Mouse (Mus musculus) forebrain, postnatal 0 days (tissue): ENCODE results near the gene Pmfbp1. TPM values are rescaled to one million over a fixed set of nuclear protein-coding genes. Genes with fewer than 3 reads are reported as not detected.

Experiments used
- ATAC-seq: fragments of 200-750 bp; cut with Nextera tagmentation; 2 replicates; pipeline ENCODE4 v1.8.0; 2017; ENCODE audit warnings: mild to moderate bottlenecking, moderate library complexity
- DNase-seq: peaks from one replicate; pipeline ENCODE4 v3.0.0-alpha.2; 2015
- H3K27ac ChIP-seq: fragments of 300-500 bp; sonication (generic); 2 replicates; pipeline ENCODE4 v1.5.1; 2014; ENCODE audit warnings: low read depth, mild to moderate bottlenecking, antibody characterized with exemption, low read length, moderate library complexity, mixed read lengths
- H3K27me3 ChIP-seq: fragments of 300-500 bp; sonication (generic); 2 replicates; pipeline ENCODE4 v1.6.1; 2014; ENCODE audit warnings: mild to moderate bottlenecking, low read length, mixed read lengths; ENCODE audit not compliant: insufficient read depth
- H3K36me3 ChIP-seq: fragments of 300-500 bp; sonication (generic); 2 replicates; pipeline ENCODE4 v1.6.1; 2014; ENCODE audit warnings: mild to moderate bottlenecking, moderate library complexity; ENCODE audit not compliant: insufficient read depth
- H3K4me1 ChIP-seq: fragments of 300-500 bp; sonication (generic); 2 replicates; pipeline ENCODE4 v1.6.1; 2014; ENCODE audit warnings: antibody characterized with exemption; ENCODE audit not compliant: insufficient read depth
- H3K4me2 ChIP-seq: fragments of 300-500 bp; sonication (generic); 2 replicates; pipeline ENCODE4 v1.6.1; 2014; ENCODE audit warnings: low read depth, mild to moderate bottlenecking, moderate library complexity
- H3K4me3 ChIP-seq: fragments of 300-500 bp; sonication (generic); 2 replicates; pipeline ENCODE4 v1.5.1; 2014; ENCODE audit warnings: low read depth, low read length, mixed read lengths
- H3K9ac ChIP-seq: fragments of 300-500 bp; sonication (generic); 2 replicates; pipeline ENCODE4 v1.6.1; 2014; ENCODE audit warnings: mild to moderate bottlenecking
- H3K9me3 ChIP-seq: fragments of 300-500 bp; sonication (generic); 2 replicates; pipeline ENCODE4 v1.6.1; 2016; ENCODE audit warnings: low read length
- CTCF ChIP-seq: sonication (generic); IDR thresholded peaks from 2 replicates; pipeline ENCODE4 v1.5.1; 2016; ENCODE audit warnings: antibody characterized with exemption, control low read depth, low read depth
- WGBS: fragments of 180-500 bp; shearing (Covaris S2); extraction: QIAGEN DNeasy Blood & Tissue Kit; methylation state at CpG from one replicate; pipeline ENCODE4 v1.1.7; 2014; 5-methylcytosine and 5-hydroxymethylcytosine counted together
- polyA plus RNA-seq: library from polyadenylated mRNA; unstranded; fragments of >200 nt; fragmentation: Nextera tagmentation; extraction: Ambion mirVana; gene quantifications from 2 replicates; pipeline ENCODE4 v1.2.1, GENCODE M21; 2015
- total RNA-seq: library from RNA; depleted of rRNA; stranded (reverse); fragments of >200 nt; gene quantifications from 2 replicates; pipeline ENCODE4 v1.2.3, GENCODE M21; 2014

Pmfbp1 gene
- total and polyA plus RNA-seq, 2 experiments from 2014 or later = 0.25 to 2.2 TPM

DNA sequence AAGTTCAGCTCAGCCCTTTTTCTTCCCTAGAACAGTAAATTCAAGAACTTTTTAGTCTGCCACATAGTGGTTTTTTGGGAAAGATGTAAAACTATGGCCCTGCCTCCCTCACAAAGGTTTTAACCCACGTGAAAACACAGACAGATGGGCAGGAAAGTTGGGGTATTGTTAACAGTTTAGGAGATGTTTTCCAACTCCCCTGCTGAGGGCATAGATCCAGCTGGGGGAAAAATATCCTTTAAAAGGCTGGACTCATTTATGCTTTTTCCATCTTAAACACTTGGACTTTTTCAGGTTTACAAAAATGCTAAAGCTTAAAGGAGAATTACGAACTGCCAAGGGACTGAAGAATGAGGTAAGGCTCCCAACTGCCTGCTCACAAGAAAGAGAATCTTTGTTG, 774 bp downstream of the Pmfbp1 start:
- Histone ChIP-seq H3K4me1 (no peaks in the 10 kb centered on the region), H3K36me3 (no peaks in the 10 kb centered on the region), H3K27me3 (no peaks in the 10 kb centered on the region), H3K9me3 (no peaks in the 10 kb centered on the region), H3K4me3 (no peak overlapping the region), H3K27ac (no peak overlapping the region), H3K9ac (no peak overlapping the region), H3K4me2 (no peak overlapping the region)
- TF ChIP-seq CTCF = no peak
- 42% methylated on average over 2 of the region's 2 CpGs for WGBS
- ATAC-seq = no peak
- no peak for DNase-seq

DNA sequence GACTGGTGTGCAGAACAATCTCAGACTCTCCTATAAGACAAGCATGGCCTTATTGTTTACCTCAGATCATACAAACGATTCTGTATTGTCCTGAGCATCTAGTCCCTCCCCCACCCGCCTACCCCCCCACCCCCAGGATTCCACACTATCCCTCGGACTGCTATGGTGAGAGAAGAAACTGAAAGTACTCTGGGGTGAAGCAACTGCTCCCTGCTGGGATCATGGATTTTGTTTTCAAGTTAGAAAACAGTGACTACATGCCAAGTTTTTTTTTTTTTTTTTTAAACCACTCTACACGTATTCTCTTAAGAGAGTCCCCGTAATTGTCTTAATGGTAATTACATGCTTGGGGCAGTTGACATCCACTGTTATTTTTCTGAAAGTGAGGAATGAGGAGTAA, 3.6 kb downstream of the Pmfbp1 start:
- Histone ChIP-seq H3K27me3 (no peaks in the 10 kb centered on the region), H3K27ac (no peak overlapping the region), H3K4me1 (no peaks in the 10 kb centered on the region), H3K4me2 (no peak overlapping the region), H3K9me3 (no peaks in the 10 kb centered on the region), H3K36me3 (no peaks in the 10 kb centered on the region), H3K4me3 (no peak overlapping the region), H3K9ac (no peak overlapping the region)
- 35% methylated on average over 5 of the region's 5 CpGs for WGBS
- DNase-seq = no peak
- TF ChIP-seq CTCF = no peak
- ATAC-seq = no peak

DNA sequence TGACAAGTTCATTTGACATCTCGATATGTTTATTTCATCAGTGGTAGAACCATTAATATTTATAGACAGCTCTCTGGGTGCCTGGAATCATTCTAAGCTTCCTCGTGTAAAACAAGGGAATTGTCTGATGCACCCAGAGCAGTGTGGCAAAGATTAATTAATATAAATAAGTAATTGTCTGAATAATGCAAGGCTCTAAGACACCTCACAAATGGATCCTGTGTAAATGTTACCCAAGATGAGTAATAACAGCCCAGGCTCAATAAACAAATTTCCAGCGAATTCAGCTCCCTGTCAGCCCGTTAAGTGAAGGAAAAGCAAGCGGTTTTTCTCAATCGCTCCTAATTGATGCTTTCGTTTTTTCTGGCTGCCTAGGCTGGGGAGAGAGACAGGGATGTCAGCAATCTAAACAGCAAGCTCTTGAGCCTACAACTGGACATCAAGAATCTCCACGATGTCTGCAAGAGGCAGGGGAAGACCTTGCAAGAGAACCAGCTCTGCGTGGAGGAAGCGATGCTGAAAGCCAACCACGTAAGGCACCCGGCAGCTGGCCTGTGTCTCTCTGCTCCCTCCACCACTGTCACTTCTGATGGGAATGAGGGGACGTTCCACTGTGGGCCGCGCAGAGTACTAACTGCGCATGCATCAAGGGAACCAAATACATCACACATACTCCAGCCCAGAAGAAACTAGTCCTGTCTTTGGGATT, 5.3 kb downstream of the Pmfbp1 start:
- Histone ChIP-seq H3K4me1 (no peaks in the 10 kb centered on the region), H3K27ac (no peak overlapping the region), H3K4me2 (no peak overlapping the region), H3K4me3 (no peak overlapping the region), H3K36me3 (no peaks in the 10 kb centered on the region), H3K9me3 (no peaks in the 10 kb centered on the region), H3K27me3 (no peaks in the 10 kb centered on the region), H3K9ac (no peak overlapping the region)
- DNase-seq (no peak), ATAC-seq (no peak)
- TF ChIP-seq CTCF = no peak
- 71% methylated on average over 16 of the region's 16 CpGs for WGBS

GRCm38 (mm10) chr8:109503566-109503965, 9.7 kb downstream of the Pmfbp1 start:
- Histone ChIP-seq H3K9me3 (no peaks in the 10 kb centered on the region), H3K27ac (no peak overlapping the region), H3K27me3 (no peaks in the 10 kb centered on the region), H3K36me3 (no peaks in the 10 kb centered on the region), H3K9ac (no peak overlapping the region), H3K4me3 (no peak overlapping the region), H3K4me2 (no peak overlapping the region), H3K4me1 (no peaks in the 10 kb centered on the region)
- TF ChIP-seq CTCF = no peak
- DNase-seq (no peak), ATAC-seq (peak; percentile 70; the same call in 1 of the 2 replicates)
- WGBS = 33% methylated on average over 1 of the region's 1 CpGs

DNA sequence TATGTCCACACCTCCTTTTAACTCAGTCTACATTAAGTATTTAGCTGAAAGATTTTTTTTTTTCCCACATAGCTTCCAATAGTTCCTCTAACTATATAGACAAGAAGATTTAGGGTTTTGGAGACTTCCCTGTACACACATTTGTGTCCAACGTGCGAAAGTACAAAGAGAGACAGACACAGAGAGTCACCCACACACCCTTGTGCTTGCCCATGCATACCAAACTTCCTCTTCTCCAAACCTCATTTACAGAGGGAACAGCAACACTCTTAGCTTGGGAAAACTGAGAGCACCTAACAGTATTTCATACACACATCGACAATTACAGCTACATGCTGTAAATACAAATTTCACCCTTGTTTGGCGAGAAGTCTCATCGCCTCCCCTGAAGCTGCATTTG, 11.7 kb downstream of the Pmfbp1 start:
- H3K4me2 ChIP-seq = no peak overlapping the region
- no peaks in the 10 kb centered on the region for H3K36me3 ChIP-seq
- H3K9ac ChIP-seq = no peak overlapping the region
- 94% methylated on average over 5 of the region's 5 CpGs for WGBS
- no peaks in the 10 kb centered on the region for H3K9me3 ChIP-seq
- ATAC-seq = no peak
- H3K27ac ChIP-seq = no peak overlapping the region
- no peak for DNase-seq
- no peaks in the 10 kb centered on the region for H3K4me1 ChIP-seq
- no peak for TF ChIP-seq CTCF
- no peak overlapping the region for H3K4me3 ChIP-seq
- H3K27me3 ChIP-seq = no peaks in the 10 kb centered on the region

- no peak overlapping the region for H3K9ac ChIP-seq
- WGBS = 81% methylated on average over 2 of the region's 2 CpGs
- no peaks in the 10 kb centered on the region for H3K4me1 ChIP-seq
- H3K36me3 ChIP-seq = no peaks in the 10 kb centered on the region
- H3K4me3 ChIP-seq = no peak overlapping the region
- TF ChIP-seq CTCF = no peak
- DNase-seq = no peak
- H3K9me3 ChIP-seq = no peaks in the 10 kb centered on the region
- ATAC-seq = no peak
- no peaks in the 10 kb centered on the region for H3K27me3 ChIP-seq
- H3K27ac ChIP-seq = no peak overlapping the region
- no peak overlapping the region for H3K4me2 ChIP-seq
Measured at GRCm38 (mm10) chr8:109524008-109524407, 30.2 kb downstream of the Pmfbp1 start.

- peak; percentile 60 for TF ChIP-seq CTCF
- H3K36me3 ChIP-seq = no peaks in the 10 kb centered on the region
- no peak overlapping the region for H3K9ac ChIP-seq
- H3K4me2 ChIP-seq = no peak overlapping the region
- peaks cover 3% of the 10 kb centered on the region; the same call in 1 of the 2 replicates for H3K4me1 ChIP-seq
- no peaks in the 10 kb centered on the region for H3K27me3 ChIP-seq
- peak; percentile 57 for DNase-seq
- 90% methylated on average over 19 of the region's 19 CpGs for whole genome bisulfite sequencing
- H3K9me3 ChIP-seq = no peaks in the 10 kb centered on the region
- no peak overlapping the region for H3K4me3 ChIP-seq
- ATAC-seq = no peak
- H3K27ac ChIP-seq = no peak overlapping the region
Measured at GRCm38 (mm10) chr8:109535140-109535990, 41.5 kb downstream of the Pmfbp1 start.
